Mouse (Mus musculus) testis, adult 2 months (tissue): ENCODE data around the gene Spcs2.

Experiments
- CTCF ChIP-seq: fragments of 200-500 bp; IDR thresholded peaks from 2 replicates; pipeline ENCODE4 v1.5.1; 2012; ENCODE audit warnings: low read depth, mild to moderate bottlenecking, inconsistent platforms, low read length, moderate library complexity; ENCODE audit not compliant: control insufficient read depth, insufficient read depth, insufficient replicate concordance
- POLR2A ChIP-seq: fragments of 200-500 bp; IDR thresholded peaks from 2 replicates; pipeline ENCODE4 v1.6.1; 2012; ENCODE audit warnings: low read depth, mild to moderate bottlenecking, inconsistent platforms, low read length, moderate library complexity; ENCODE audit not compliant: control insufficient read depth

- TF ChIP-seq POLR2A = no peak
- TF ChIP-seq CTCF = no peak
Measured at GRCm38 (mm10) chr7:99865219-99865618, 2.0 kb upstream of the Spcs2 start.
